Mouse (Mus musculus) left cerebral cortex, postnatal 14 days (tissue): ENCODE measurements around the gene Apoa4. TPM values are rescaled to one million over a fixed set of nuclear protein-coding genes. Genes with fewer than 3 reads are reported as not detected.

Experiments
- DNase-seq, 2 experiments: peaks; one replicate each; pipeline ENCODE4 v3.0.0; 2021 to 2022; ENCODE audit warnings: low spot score in 2 of 2, mixed read lengths in 1 of 2
- intact Hi-C: fragments of 180-260 bp; cut with DNase I; formaldehyde crosslinking; loops from one replicate; pipeline ENCODE4 v1.15.1; 2025
- long read RNA-seq, 2 experiments: library from polyadenylated mRNA; stranded (forward); transcript quantifications; one replicate each; pipeline ENCODE4 v2.0.0; 2021
- total RNA-seq, 2 experiments: library from RNA; stranded (reverse); gene quantifications; 2 replicates each; pipeline ENCODE4 v1.2.3; 2021

The Apoa4 gene
- total RNA-seq, result not detected
- long read RNA-seq, experiment 1, result 0 reads
- long read RNA-seq, experiment 2, result 0 reads

GRCm38 (mm10) chr9:46240526-46241153 is at the start of gene Apoa4:
Gene Apoa4 (plus strand): TSS chr9:46240696.
- intact Hi-C loops, result no loop called here
- no peak for DNase-seq

GRCm38 (mm10) chr9:46191234-46191633 is 49.3 kb upstream of the Apoa4 start:
- DNase-seq, result no peak
- intact Hi-C loops, result loop anchor here (1.0 kb wide), 1 partner anchor 188 kb away; no protein-coding TSS in a partner anchor

- peak; percentile 34 to 51 for DNase-seq
- intact Hi-C loops, result loop anchor here (1.0 kb wide), 1 partner anchor 188 kb away; no protein-coding TSS in a partner anchor
These were observed 48.9 kb upstream of the Apoa4 start for GRCm38 (mm10) chr9:46191644-46192043.

GRCm38 (mm10) chr9:46192642-46193041 is 47.9 kb upstream of the Apoa4 start:
- intact Hi-C loops, result no loop called here
- DNase-seq, result no peak

GRCm38 (mm10) chr9:46194809-46195208 is 45.7 kb upstream of the Apoa4 start:
- DNase-seq, result no peak
- intact Hi-C loops, result no loop called here

GRCm38 (mm10) chr9:46196699-46197169 is 43.8 kb upstream of the Apoa4 start:
- intact Hi-C loops, result no loop called here
- no peak for DNase-seq

- intact Hi-C loops, result no loop called here
- peak; percentile 24 to 46 for DNase-seq
These were observed 42.0 kb upstream of the Apoa4 start for GRCm38 (mm10) chr9:46198461-46198860.

- no peak for DNase-seq
- intact Hi-C loops, result no loop called here
These were observed 41.6 kb upstream of the Apoa4 start for GRCm38 (mm10) chr9:46198936-46199335.

- intact Hi-C loops, result no loop called here
- DNase-seq, result no peak
These were observed 40.9 kb upstream of the Apoa4 start for GRCm38 (mm10) chr9:46199609-46200008.

- intact Hi-C loops, result no loop called here
- no peak for DNase-seq
These were observed 33.5 kb upstream of the Apoa4 start for GRCm38 (mm10) chr9:46206834-46207500.

GRCm38 (mm10) chr9:46207501-46207869 is 33.0 kb upstream of the Apoa4 start:
- no peak for DNase-seq
- intact Hi-C loops, result no loop called here

- intact Hi-C loops, result no loop called here
- DNase-seq, result no peak
These were observed 32.0 kb upstream of the Apoa4 start for GRCm38 (mm10) chr9:46208401-46208974.

- intact Hi-C loops, result no loop called here
- no peak for DNase-seq
These were observed 30.0 kb upstream of the Apoa4 start for GRCm38 (mm10) chr9:46210473-46210872.

- DNase-seq, result no peak
- intact Hi-C loops, result no loop called here
These were observed 26.2 kb upstream of the Apoa4 start for GRCm38 (mm10) chr9:46214276-46214675.

GRCm38 (mm10) chr9:46214946-46215337 is 25.6 kb upstream of the Apoa4 start:
- intact Hi-C loops, result no loop called here
- DNase-seq, result no peak

- intact Hi-C loops, result no loop called here
- DNase-seq, result peak in 1 of 2 experiments; percentile 31
These were observed 24.9 kb upstream of the Apoa4 start for GRCm38 (mm10) chr9:46215338-46216322.

- DNase-seq, result no peak
- intact Hi-C loops, result no loop called here
These were observed 23.6 kb upstream of the Apoa4 start for GRCm38 (mm10) chr9:46216744-46217470.

GRCm38 (mm10) chr9:46218176-46218575 is 22.3 kb upstream of the Apoa4 start:
- intact Hi-C loops, result no loop called here
- DNase-seq, result no peak

- DNase-seq, result no peak
- intact Hi-C loops, result no loop called here
These were observed 17.4 kb upstream of the Apoa4 start for GRCm38 (mm10) chr9:46223090-46223489.
